Mouse (Mus musculus) kidney, adult 2 months (tissue): ENCODE results near the gene Ggt5. TPM values are rescaled to one million over a fixed set of nuclear protein-coding genes. Genes with fewer than 3 reads are reported as not detected.
A peak's percentile ranks its signal among the peaks of the same experiment; 100 is the strongest.

Experiments
- DNase-seq: peaks from one replicate; pipeline ENCODE4 v3.0.0; 2021
- H3K27ac ChIP-seq: fragments of 200-500 bp; 2 replicates; pipeline ENCODE4 v1.5.1; 2012; ENCODE audit warnings: low read depth, low read length, control low read depth, inconsistent platforms; ENCODE audit not compliant: insufficient read depth
- H3K27me3 ChIP-seq: fragments of 200-500 bp; replicated peaks from 2 replicates; pipeline ENCODE4 v1.6.1; 2012; ENCODE audit warnings: mild to moderate bottlenecking, moderate library complexity, low read length, inconsistent platforms; ENCODE audit not compliant: control insufficient read depth, insufficient read depth
- H3K36me3 ChIP-seq: fragments of 200-500 bp; 2 replicates; pipeline ENCODE4 v1.6.1; 2012; ENCODE audit warnings: mild to moderate bottlenecking, moderate library complexity, low read length, inconsistent platforms; ENCODE audit not compliant: control insufficient read depth, insufficient read depth
- H3K4me1 ChIP-seq: fragments of 200-500 bp; 2 replicates; pipeline ENCODE4 v1.6.1; 2011; ENCODE audit warnings: low read length; ENCODE audit not compliant: control insufficient read depth, insufficient read depth
- H3K4me3 ChIP-seq: fragments of 200-500 bp; 2 replicates; pipeline ENCODE4 v1.5.1; 2011; ENCODE audit warnings: mild to moderate bottlenecking, low read depth, low read length, control low read depth; ENCODE audit not compliant: insufficient read depth
- CTCF ChIP-seq: fragments of 200-500 bp; conservative IDR thresholded peaks from 2 replicates; pipeline ENCODE4 v1.5.1; 2011; ENCODE audit warnings: low read depth, mild to moderate bottlenecking, control low read depth, low read length, moderate library complexity, mixed read lengths; ENCODE audit not compliant: insufficient read depth, insufficient read length
- POLR2A ChIP-seq: fragments of 200-500 bp; IDR thresholded peaks from one replicate; pipeline ENCODE4 v1.6.1; 2011; ENCODE audit warnings: low read depth, low read length, control low read depth
- WGBS: fragments of 180-500 bp; shearing (Covaris S2); methylation state at CpG from one replicate; pipeline ENCODE4 v1.1.7; 2018; 5-methylcytosine and 5-hydroxymethylcytosine counted together
- polyA plus RNA-seq: library from polyadenylated mRNA; depleted of rRNA; stranded (reverse); fragments of >200 nt; gene quantifications from 2 replicates; pipeline ENCODE4 v1.2.3, GENCODE M21; 2012

Gene Ggt5
- polyA plus RNA-seq, 1 experiment = 48.3 TPM

DNA sequence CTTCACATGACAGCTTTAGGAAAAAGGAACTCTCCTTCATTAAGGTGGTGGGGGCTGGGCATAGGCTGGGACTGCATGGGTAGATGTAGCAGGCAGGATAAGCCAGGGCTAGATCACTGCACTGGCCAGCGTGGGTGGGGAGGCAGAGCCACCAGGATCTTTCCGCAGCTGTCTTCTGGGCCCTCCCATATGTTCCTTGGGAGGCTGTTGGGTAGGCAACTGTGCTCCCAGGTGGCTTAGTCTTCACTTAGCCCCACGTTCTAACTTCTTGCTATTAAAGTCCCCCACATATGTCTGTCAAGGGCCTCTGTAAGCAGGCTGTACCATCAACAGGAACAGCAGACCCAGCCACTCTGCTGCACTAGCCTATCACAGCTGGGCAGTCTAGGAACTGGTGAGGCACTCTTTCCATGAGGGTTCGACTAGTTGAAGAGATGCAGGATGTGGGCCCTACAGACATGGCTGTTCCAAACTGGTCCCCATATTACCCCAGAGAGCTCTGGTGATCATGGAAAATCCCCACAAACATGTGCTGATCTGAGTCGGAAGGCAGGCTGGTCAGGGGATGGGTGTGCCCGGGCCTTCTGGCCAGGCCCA lies 61.3 kb downstream of the Ggt5 start:
- Histone ChIP-seq H3K4me1 (peaks cover 5% of the 10 kb centered on the region; the same call in 1 of the 2 replicates), H3K27ac (no peak overlapping the region), H3K27me3 (no peaks in the 10 kb centered on the region), H3K4me3 (no peak overlapping the region), H3K36me3 (no peaks in the 10 kb centered on the region)
- DNase-seq = no peak
- WGBS = 87% methylated on average over 6 of the region's 6 CpGs
- TF ChIP-seq CTCF = no peak

DNA sequence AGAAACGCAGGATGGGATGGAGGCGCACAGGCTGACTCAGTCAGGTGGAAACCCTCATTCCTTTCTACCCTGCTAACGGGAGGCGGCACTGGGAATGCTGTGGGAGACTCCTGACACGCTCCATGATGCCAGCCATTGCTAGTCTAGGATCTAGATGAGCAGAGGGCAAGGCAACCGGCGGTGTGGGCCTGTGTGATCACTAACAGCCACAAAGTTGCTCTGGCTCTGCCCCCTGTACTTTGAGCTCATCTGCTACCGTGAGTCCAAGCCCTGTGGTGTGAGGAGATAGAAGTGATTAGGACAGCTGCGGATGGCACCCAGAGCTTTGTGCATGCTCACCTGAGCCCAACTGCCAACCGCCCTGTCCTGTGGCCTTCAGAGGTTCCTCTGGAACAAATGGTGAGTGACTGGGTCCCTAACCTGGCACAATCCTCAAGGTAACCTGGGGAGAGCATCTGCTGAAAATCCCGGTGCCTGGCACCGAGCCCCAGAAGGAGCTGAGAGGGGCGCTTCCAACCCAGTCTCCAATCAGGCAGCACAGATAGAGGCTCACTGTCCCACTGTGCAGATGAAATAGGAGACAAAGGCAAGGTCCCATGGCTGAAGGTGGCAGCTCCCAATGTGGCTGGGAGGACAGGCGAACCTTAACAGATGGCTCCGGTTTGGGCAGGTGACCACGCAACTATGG lies 62.4 kb downstream of the Ggt5 start:
- no peak overlapping the region for H3K27ac ChIP-seq
- no peak for TF ChIP-seq CTCF
- no peak for TF ChIP-seq POLR2A
- WGBS = 71% methylated on average over 16 of the region's 16 CpGs
- H3K36me3 ChIP-seq = no peaks in the 10 kb centered on the region
- no peak overlapping the region for H3K4me3 ChIP-seq
- H3K27me3 ChIP-seq = no peaks in the 10 kb centered on the region
- DNase-seq = peak; percentile 81
- H3K4me1 ChIP-seq = peaks cover 5% of the 10 kb centered on the region; the same call in 1 of the 2 replicates

DNA sequence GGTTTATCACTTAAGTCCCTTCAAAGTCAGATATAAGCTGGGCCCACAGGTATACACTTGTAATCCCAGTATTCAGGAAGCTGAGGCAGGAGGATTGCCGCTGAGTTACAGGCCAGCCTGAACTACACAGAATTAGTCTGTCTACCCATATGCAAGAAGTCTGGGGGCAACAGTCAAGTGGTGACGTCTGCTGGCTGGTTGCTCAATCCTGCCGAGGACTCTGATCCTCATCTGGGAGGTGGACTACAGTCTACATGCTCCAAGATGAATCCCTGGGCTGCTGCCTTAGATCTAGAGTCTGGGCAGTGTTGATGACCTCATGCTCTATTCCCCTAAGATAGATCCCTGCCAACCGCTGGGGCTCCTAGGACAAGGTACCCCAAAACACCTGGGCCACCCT lies 64.9 kb downstream of the Ggt5 start:
- no peaks in the 10 kb centered on the region for H3K36me3 ChIP-seq
- DNase-seq = peak; percentile 65
- TF ChIP-seq CTCF = no peak
- no peak for TF ChIP-seq POLR2A
- H3K4me1 ChIP-seq = peaks cover 5% of the 10 kb centered on the region; the same call in 1 of the 2 replicates
- WGBS = 71% methylated on average over 4 of the region's 4 CpGs
- H3K27ac ChIP-seq = no peak overlapping the region
- no peaks in the 10 kb centered on the region for H3K27me3 ChIP-seq
- no peak overlapping the region for H3K4me3 ChIP-seq

GRCm38 (mm10) chr10:75657165-75657564 lies 68.0 kb downstream of the Ggt5 start:
- no peaks in the 10 kb centered on the region for H3K27me3 ChIP-seq
- TF ChIP-seq POLR2A (no peak), CTCF (no peak)
- no peaks in the 10 kb centered on the region; the same call in 1 of the 2 replicates for H3K4me1 ChIP-seq
- H3K36me3 ChIP-seq = no peaks in the 10 kb centered on the region
- 90% methylated on average over 5 of the region's 5 CpGs for WGBS
- no peak overlapping the region for H3K27ac ChIP-seq
- H3K4me3 ChIP-seq = no peak overlapping the region
- no peak for DNase-seq

GRCm38 (mm10) chr10:75657772-75658171 lies 68.6 kb downstream of the Ggt5 start:
- TF ChIP-seq POLR2A = no peak
- no peak for TF ChIP-seq CTCF
- Histone ChIP-seq H3K4me3 (no peak overlapping the region), H3K27ac (no peak overlapping the region), H3K36me3 (no peaks in the 10 kb centered on the region), H3K4me1 (no peaks in the 10 kb centered on the region; the same call in 1 of the 2 replicates), H3K27me3 (no peaks in the 10 kb centered on the region)
- WGBS = 95% methylated on average over 7 of the region's 7 CpGs
- no peak for DNase-seq

DNA sequence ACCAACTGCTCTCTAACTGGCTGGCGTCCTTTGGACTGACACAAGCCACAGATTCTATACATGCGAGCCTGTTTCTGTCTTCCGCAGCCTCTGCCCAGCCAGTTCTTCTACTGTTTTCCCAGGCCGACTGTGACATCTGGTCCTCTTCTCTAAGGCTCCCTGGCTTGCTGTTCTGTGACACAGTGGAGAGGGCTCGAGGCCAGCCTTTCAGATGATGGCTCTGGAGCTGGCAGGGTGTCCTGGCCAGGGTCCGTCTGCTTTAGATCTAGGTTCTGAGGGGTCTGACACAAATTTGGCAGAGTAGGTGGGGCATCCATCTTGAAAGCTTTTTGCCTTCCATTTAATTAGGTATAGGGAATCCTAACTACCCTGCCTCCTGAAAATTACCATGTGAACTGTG lies 72.2 kb downstream of the Ggt5 start:
- TF ChIP-seq CTCF (no peak), POLR2A (no peak)
- H3K36me3 ChIP-seq = no peaks in the 10 kb centered on the region
- no peaks in the 10 kb centered on the region for H3K4me1 ChIP-seq
- no peak overlapping the region for H3K4me3 ChIP-seq
- no peak overlapping the region for H3K27ac ChIP-seq
- no peak for DNase-seq
- H3K27me3 ChIP-seq = no peaks in the 10 kb centered on the region
- WGBS = 91% methylated on average over 6 of the region's 6 CpGs

DNA sequence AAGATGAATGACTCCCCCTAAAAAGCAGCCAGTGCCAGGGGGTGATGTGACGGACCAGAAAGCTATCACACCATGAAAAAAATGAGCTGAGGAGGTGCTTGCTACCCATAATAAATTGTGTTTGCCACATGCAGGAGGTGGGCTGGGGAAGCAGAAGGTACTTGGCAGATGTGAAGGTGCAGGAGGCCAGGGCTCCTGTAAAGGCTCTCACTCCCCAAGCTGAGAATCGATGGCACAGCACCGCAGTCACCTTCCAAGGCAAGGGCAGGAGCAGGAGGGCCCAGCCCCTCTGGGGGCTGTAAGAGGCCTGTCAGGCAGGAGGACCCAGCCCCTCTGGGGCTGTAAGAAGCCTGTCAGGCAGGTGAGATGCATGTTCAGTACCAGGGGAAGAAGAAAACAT lies 72.7 kb downstream of the Ggt5 start:
- no peaks in the 10 kb centered on the region for H3K36me3 ChIP-seq

More for the DNA sequence above, 72.7 kb downstream of the Ggt5 start:
- no peak for TF ChIP-seq CTCF
- no peak for TF ChIP-seq POLR2A
- WGBS = 92% methylated on average over 3 of the region's 3 CpGs
- no peaks in the 10 kb centered on the region for H3K27me3 ChIP-seq
- DNase-seq = no peak
- no peaks in the 10 kb centered on the region for H3K4me1 ChIP-seq
- H3K4me3 ChIP-seq = no peak overlapping the region
- H3K27ac ChIP-seq = no peak overlapping the region
